Mouse (Mus musculus): ENCODE data around the gene Gm20388.

DNA sequence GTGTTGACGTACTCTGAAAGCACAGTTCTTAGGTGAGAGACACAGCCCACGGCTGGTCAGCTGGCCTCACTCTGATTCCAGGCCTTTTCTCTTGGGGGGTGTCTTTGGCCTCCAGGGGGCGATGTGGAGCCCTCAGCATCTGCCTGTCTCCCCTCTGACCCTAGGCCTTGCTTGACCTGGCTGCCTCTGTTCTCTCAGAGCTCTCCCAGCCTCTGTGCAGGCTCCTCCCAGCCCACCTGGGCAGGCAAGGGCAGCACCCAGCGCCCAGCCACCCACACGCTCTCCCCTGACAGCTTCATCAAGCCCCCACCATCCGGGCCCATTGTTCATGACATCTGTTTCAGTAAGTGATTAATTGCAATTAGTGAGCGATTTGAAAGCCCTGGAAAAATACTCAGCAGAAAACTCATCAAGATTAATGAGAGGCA, 494.0 kb downstream of the Gm20388 start:
- no peak for TF ChIP-seq ZC3H11A (IDR thresholded peaks at IDR 0.05; ENCODE audit: borderline replicate concordance, low read depth, low read length)
- TF ChIP-seq CHD2 (IDR thresholded peaks at IDR 0.05; ENCODE audit: low read depth, low read length): no peak
- TF ChIP-seq HCFC1 (IDR thresholded peaks at IDR 0.05; ENCODE audit: borderline replicate concordance, insufficient read depth, low read length): no peak
- no peak for TF ChIP-seq ZNF384 (IDR thresholded peaks at IDR 0.05; ENCODE audit: low read depth, low read length)
- no peak for TF ChIP-seq MAFK (IDR thresholded peaks at IDR 0.05; ENCODE audit: insufficient read depth, low read depth, low read length)
